ENCODE assay signal across 8 mouse cellular contexts in genomic region chr2:164441155-164441554, GRCm38 (mm10). TPM values are rescaled to one million over a fixed set of nuclear protein-coding genes. Genes with fewer than 3 reads are reported as not detected.
DNase-seq lines count a peak whose midpoint lies in the region; ATAC-seq lines count a peak whose summit lies in the region.

No protein-coding gene starts in this region.

- peaks cover 16% of the 10 kb centered on the region; the same call in 1 of the 2 replicates for H3K27me3 ChIP-seq in heart, embryonic 10.5 days (ENCODE audit: insufficient read depth, poor library complexity, severe bottlenecking)
- H3K27me3 ChIP-seq in megakaryocyte, embryonic 14.5 days (replicated peaks), result peaks cover 91% of the 10 kb centered on the region

- H3K4me3 ChIP-seq in heart, embryonic 10.5 days, result peak overlapping the region; percentile 71
- H3K4me3 ChIP-seq in megakaryocyte, embryonic 14.5 days (replicated peaks), result peak overlapping the region; percentile 55

- no peak for DNase-seq in heart, embryonic 10.5 days (ENCODE audit: low spot score)
- DNase-seq in heart, postnatal 36 days, result no peak
- peak; percentile 48 for DNase-seq in T-cell, adult 2 months (ENCODE audit: low spot score)
- DNase-seq in kidney, adult 11 months, result peak; percentile 68
- no peak for DNase-seq in cerebellum, adult 8-10 months
- no peak for DNase-seq in layer of hippocampus, postnatal 10 days (ENCODE audit: low spot score in 2 of 2)

- H3K27ac ChIP-seq in heart, embryonic 10.5 days, result 0 out of 2 replicates have a peak overlapping the region, but pooled peaks have one; percentile 56

- H3K4me1 ChIP-seq in heart, embryonic 10.5 days, result peaks cover 62% of the 10 kb centered on the region
- peaks cover 23% of the 10 kb centered on the region for H3K4me1 ChIP-seq in megakaryocyte, embryonic 14.5 days

- H3K9me3 ChIP-seq in heart, embryonic 10.5 days, result no peaks in the 10 kb centered on the region
- no peaks in the 10 kb centered on the region for H3K9me3 ChIP-seq in megakaryocyte, embryonic 14.5 days

- H3K36me3 ChIP-seq in heart, embryonic 10.5 days, result no peaks in the 10 kb centered on the region
- H3K36me3 ChIP-seq in megakaryocyte, embryonic 14.5 days (replicated peaks; ENCODE audit: low read length), result no peaks in the 10 kb centered on the region

- WGBS in heart, embryonic 10.5 days, result 45% methylated on average over 8 of the region's 8 CpGs

- ATAC-seq in megakaryocyte-erythroid progenitor cell, adult 5-6 weeks (replicated peaks; ENCODE audit: low FRiP score, low TSS enrichment, poor library complexity, severe bottlenecking), result no peak

- intact Hi-C loops in heart, postnatal 36 days (cut with DNase I), result no loop called here

RNA-seq across cellular contexts. Expression of gene Sdc4, which starts 2.5 kb away (rescaled TPM):
- polyA plus RNA-seq in heart, embryonic 10.5 days (2016; fragmentation: Nextera tagmentation; extraction: Ambion mirVana), result 37.3 and 37.8 TPM in 2 replicates
- 10 to 100 TPM; 20.6 to 20.7 TPM for total RNA-seq in heart, postnatal 36 days (2021)
- polyA plus RNA-seq in megakaryocyte, embryonic 14.5 days (2012; ENCODE audit: insufficient read depth, low replicate concordance), result 0.78 and 6.1 TPM in 2 replicates
- total RNA-seq in megakaryocyte-erythroid progenitor cell, adult 5-6 weeks (2014; fragmentation: Nextera tagmentation), result 1.0 and 5.3 TPM in 2 replicates
- total RNA-seq in megakaryocyte-erythroid progenitor cell, adult 5-6 weeks (2017), result 0.23 and 1.3 TPM in 2 replicates
- total RNA-seq in layer of hippocampus, postnatal 10 days (2021), result 10 to 100 TPM; 74.2 to 83.4 TPM

RNA-seq across cellular contexts. Expression of gene Sys1, which starts 15.6 kb away (rescaled TPM):
- polyA plus RNA-seq in heart, embryonic 10.5 days (2016; fragmentation: Nextera tagmentation; extraction: Ambion mirVana), result 41.2 and 52.5 TPM in 2 replicates
- 10 to 100 TPM; 23.0 to 24.6 TPM for total RNA-seq in heart, postnatal 36 days (2021)
- polyA plus RNA-seq in megakaryocyte, embryonic 14.5 days (2012; ENCODE audit: insufficient read depth, low replicate concordance), result 63.1 and 105 TPM in 2 replicates
- 25.7 and 26.7 TPM in 2 replicates for total RNA-seq in megakaryocyte-erythroid progenitor cell, adult 5-6 weeks (2014; fragmentation: Nextera tagmentation)
- total RNA-seq in megakaryocyte-erythroid progenitor cell, adult 5-6 weeks (2017), result 10.9 and 16.0 TPM in 2 replicates
- 10 to 100 TPM; 43.9 to 45.8 TPM for total RNA-seq in layer of hippocampus, postnatal 10 days (2021)

RNA-seq across cellular contexts. Expression of gene Gm20458, which starts 19.6 kb away (rescaled TPM):
- 10.3 and 11.7 TPM in 2 replicates for polyA plus RNA-seq in heart, embryonic 10.5 days (2016; fragmentation: Nextera tagmentation; extraction: Ambion mirVana)
- 1 to 10 TPM; 7.6 to 7.7 TPM for total RNA-seq in heart, postnatal 36 days (2021)
- 2.4 TPM in 1 of 2 replicates, not detected in the other for polyA plus RNA-seq in megakaryocyte, embryonic 14.5 days (2012; ENCODE audit: insufficient read depth, low replicate concordance)
- not detected in 2 replicates for total RNA-seq in megakaryocyte-erythroid progenitor cell, adult 5-6 weeks (2014; fragmentation: Nextera tagmentation)
- not detected in 2 replicates for total RNA-seq in megakaryocyte-erythroid progenitor cell, adult 5-6 weeks (2017)
- total RNA-seq in layer of hippocampus, postnatal 10 days (2021), result 10 to 100 TPM in 1 of 2 experiments, 1 to 10 TPM in 1; 4.1 to 17.9 TPM

RNA-seq across cellular contexts. Expression of gene Trp53tg5, which starts 32.4 kb away (rescaled TPM):
- not detected in 2 replicates for polyA plus RNA-seq in heart, embryonic 10.5 days (2016; fragmentation: Nextera tagmentation; extraction: Ambion mirVana)
- total RNA-seq in heart, postnatal 36 days (2021), result not detected
- not detected in 2 replicates for polyA plus RNA-seq in megakaryocyte, embryonic 14.5 days (2012; ENCODE audit: insufficient read depth, low replicate concordance)
- not detected in 2 replicates for total RNA-seq in megakaryocyte-erythroid progenitor cell, adult 5-6 weeks (2014; fragmentation: Nextera tagmentation)
- not detected in 2 replicates for total RNA-seq in megakaryocyte-erythroid progenitor cell, adult 5-6 weeks (2017)
- not detected for total RNA-seq in layer of hippocampus, postnatal 10 days (2021)

RNA-seq across cellular contexts. Expression of gene Matn4, which starts 36.2 kb away (rescaled TPM):
- 0.76 and 1.2 TPM in 2 replicates for polyA plus RNA-seq in heart, embryonic 10.5 days (2016; fragmentation: Nextera tagmentation; extraction: Ambion mirVana)
- under 1 TPM; 0.51 to 0.75 TPM for total RNA-seq in heart, postnatal 36 days (2021)
- polyA plus RNA-seq in megakaryocyte, embryonic 14.5 days (2012; ENCODE audit: insufficient read depth, low replicate concordance), result not detected in 2 replicates
- total RNA-seq in megakaryocyte-erythroid progenitor cell, adult 5-6 weeks (2014; fragmentation: Nextera tagmentation), result not detected in 2 replicates
- total RNA-seq in megakaryocyte-erythroid progenitor cell, adult 5-6 weeks (2017), result 0.09 TPM in 1 of 2 replicates, not detected in the other
- 10 to 100 TPM; 20.4 to 25.9 TPM for total RNA-seq in layer of hippocampus, postnatal 10 days (2021)

Comparison
In these comparisons a context has a peak if more than half of its experiments do, and no peak if none do; other contexts are left out.
1. DNase-seq: peak in T-cell, adult 2 months (single experiment) and kidney, adult 11 months (single experiment); none in heart, embryonic 10.5 days (single experiment), heart, postnatal 36 days (0 of 2), cerebellum, adult 8-10 months (single experiment) and layer of hippocampus, postnatal 10 days (0 of 2).
2. RNA of gene Gm20458, which starts 19.6 kb away (total RNA-seq): 4.1 to 17.9 TPM in layer of hippocampus, postnatal 10 days and 7.6 to 7.7 TPM in heart, postnatal 36 days; not detected in megakaryocyte-erythroid progenitor cell, adult 5-6 weeks; every median in the first group is over 4 times any median in the second.